Mouse (Mus musculus) left cerebral cortex, adult 9 months (tissue): ENCODE results near the gene Bcl2l12.

Experiments
- DNase-seq, 2 experiments: peaks; one replicate each; pipeline ENCODE4 v3.0.0; 2022; ENCODE audit warnings: low spot score in 2 of 2

Gene Bcl2l12

GRCm38 (mm10) chr7:44986879-44987718 is 11.4 kb downstream of the Bcl2l12 start:
- DNase-seq, result no peak

- DNase-seq, result peak; percentile 99 to 100
Observed at GRCm38 (mm10) chr7:44986192-44986878, 12.2 kb downstream of the Bcl2l12 start, which contains the start of gene Prmt1. Gene Prmt1, minus strand, starts transcription at chr7:44986568.

- peak in 1 of 2 experiments; percentile 55 for DNase-seq
Observed at GRCm38 (mm10) chr7:44985595-44986191, 12.8 kb downstream of the Bcl2l12 start.

GRCm38 (mm10) chr7:44984833-44985164 is 13.7 kb downstream of the Bcl2l12 start:
- no peak for DNase-seq

GRCm38 (mm10) chr7:44983944-44984832 is 14.3 kb downstream of the Bcl2l12 start:
- DNase-seq, result no peak

GRCm38 (mm10) chr7:44983085-44983484 is 15.4 kb downstream of the Bcl2l12 start:
- DNase-seq, result peak in 1 of 2 experiments; percentile 87

GRCm38 (mm10) chr7:44981539-44981938 is 17.0 kb downstream of the Bcl2l12 start:
- DNase-seq, result no peak

- DNase-seq, result no peak
Observed at GRCm38 (mm10) chr7:44978300-44978699, 20.2 kb downstream of the Bcl2l12 start.

- no peak for DNase-seq
Observed at GRCm38 (mm10) chr7:44975117-44975419, 23.4 kb downstream of the Bcl2l12 start.

- peak; percentile 66 to 93 for DNase-seq
Observed at GRCm38 (mm10) chr7:44974383-44975116, 24.0 kb downstream of the Bcl2l12 start, which contains the start of gene Cpt1c. Gene Cpt1c, minus strand, starts transcription at chr7:44974851.

- no peak for DNase-seq
Observed at GRCm38 (mm10) chr7:44973415-44974130, 24.9 kb downstream of the Bcl2l12 start.

- no peak for DNase-seq
Observed at GRCm38 (mm10) chr7:44971142-44971541, 27.4 kb downstream of the Bcl2l12 start.

- DNase-seq, result peak in 1 of 2 experiments; percentile 84
Observed at GRCm38 (mm10) chr7:44970231-44970691, 28.3 kb downstream of the Bcl2l12 start.

GRCm38 (mm10) chr7:44966638-44967037 is 31.9 kb downstream of the Bcl2l12 start:
- no peak for DNase-seq

- DNase-seq, result no peak
Observed at GRCm38 (mm10) chr7:44965975-44966374, 32.5 kb downstream of the Bcl2l12 start.

- no peak for DNase-seq
Observed at GRCm38 (mm10) chr7:44964990-44965389, 33.5 kb downstream of the Bcl2l12 start.

- DNase-seq, result no peak
Observed at GRCm38 (mm10) chr7:44962831-44963230, 35.7 kb downstream of the Bcl2l12 start.

- DNase-seq, result no peak
Observed at GRCm38 (mm10) chr7:44962337-44962736, 36.2 kb downstream of the Bcl2l12 start.

GRCm38 (mm10) chr7:44960512-44960910 is 38.0 kb downstream of the Bcl2l12 start:
- no peak for DNase-seq

GRCm38 (mm10) chr7:44959874-44960511 is 38.5 kb downstream of the Bcl2l12 start:
- DNase-seq, result no peak
